In the genomic region with DNA sequence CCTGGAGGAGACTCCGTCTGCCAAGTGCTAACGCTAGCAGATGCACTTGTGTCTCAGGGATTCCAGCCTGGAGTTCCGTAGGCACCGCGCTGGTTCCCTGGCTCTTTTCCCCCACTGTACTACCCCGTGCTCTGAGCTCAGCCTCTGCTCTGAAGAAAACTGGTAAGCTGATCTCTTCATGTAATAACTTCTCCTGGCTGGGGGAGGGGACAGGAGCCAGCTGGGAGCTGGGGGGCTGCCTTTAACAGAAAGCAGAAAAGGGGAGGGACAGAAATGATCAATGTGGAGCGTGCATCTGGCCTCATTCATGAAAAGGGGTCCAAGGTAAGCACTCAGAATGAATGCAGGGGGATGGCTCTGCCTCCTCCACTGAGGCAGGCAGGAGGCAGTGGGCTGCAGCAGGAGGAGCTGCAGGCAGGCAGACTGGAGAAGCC, we compare ENCODE assay signal across 11 mouse cellular contexts.
A peak's percentile ranks its signal among the peaks of the same experiment; 100 is the strongest.
DNase-seq lines count a peak whose midpoint lies in the region; ATAC-seq and TF ChIP-seq lines count a peak whose summit lies in the region.
"Had no signal": no experiment of that assay in that cellular context is flagged by ENCODE, and none has a peak within 500 bp of the region (broad histone marks: within the 10 kb centered on the region; RNA-seq: fewer than 3 reads in every experiment).

No protein-coding gene starts in this region.

- peak; percentile 80 for ATAC-seq in embryonic facial prominence, embryonic 14.5 days (ENCODE audit: low read depth)
- ATAC-seq in limb, embryonic 11.5 days (ENCODE audit: insufficient number of reproducible peaks, low FRiP score, low TSS enrichment, low read depth), result peak; percentile 68

- H3K27ac ChIP-seq in layer of hippocampus, adult 2 months, result peak overlapping the region; percentile 72
- peak overlapping the region; percentile 36; the same call in 1 of the 2 replicates for H3K27ac ChIP-seq in embryonic facial prominence, embryonic 14.5 days (replicated peaks; ENCODE audit: low read depth, low read length)
- peak overlapping the region; percentile 53 for H3K27ac ChIP-seq in limb, embryonic 11.5 days (replicated peaks; ENCODE audit: low read depth, low read length)
- H3K27ac ChIP-seq: left cerebral cortex, adult 2 months; midbrain, embryonic 12.5 days had no signal

- 8% methylated on average over 7 of the region's 7 CpGs for WGBS in embryonic facial prominence, embryonic 14.5 days
- 21% methylated on average over 7 of the region's 7 CpGs for WGBS in limb, embryonic 11.5 days

- peaks cover 25% of the 10 kb centered on the region for H3K4me1 ChIP-seq in embryonic facial prominence, embryonic 14.5 days (ENCODE audit: control insufficient read depth, insufficient read depth, low read length)
- H3K4me1 ChIP-seq in limb, embryonic 11.5 days (ENCODE audit: control insufficient read depth, insufficient read depth, low read length), result peaks cover 26% of the 10 kb centered on the region

- no peaks in the 10 kb centered on the region for H3K9me3 ChIP-seq in embryonic facial prominence, embryonic 14.5 days (ENCODE audit: control insufficient read depth, low read length)
- H3K9me3 ChIP-seq in limb, embryonic 11.5 days (ENCODE audit: control insufficient read depth, low read length), result no peaks in the 10 kb centered on the region
- H3K9me3 ChIP-seq: midbrain, embryonic 12.5 days had no signal

- no peak for TF ChIP-seq CTCF in layer of hippocampus, adult 2 months (conservative IDR thresholded peaks at IDR 0.05)

- peak overlapping the region; percentile 44 for H3K4me2 ChIP-seq in embryonic facial prominence, embryonic 14.5 days (ENCODE audit: low read depth, low read length)
- peak overlapping the region; percentile 44 for H3K4me2 ChIP-seq in limb, embryonic 11.5 days (ENCODE audit: low read depth, severe bottlenecking)
- H3K4me2 ChIP-seq: midbrain, embryonic 12.5 days had no signal

- H3K36me3 ChIP-seq in embryonic facial prominence, embryonic 14.5 days (ENCODE audit: control insufficient read depth, insufficient read depth, low read length), result no peaks in the 10 kb centered on the region
- H3K36me3 ChIP-seq in limb, embryonic 11.5 days (ENCODE audit: control insufficient read depth, insufficient read depth, low read length), result no peaks in the 10 kb centered on the region
- H3K36me3 ChIP-seq: midbrain, embryonic 12.5 days had no signal

- H3K4me3 ChIP-seq in layer of hippocampus, adult 2 months, result peak overlapping the region; percentile 37
- peak overlapping the region; percentile 28 for H3K4me3 ChIP-seq in embryonic facial prominence, embryonic 14.5 days (ENCODE audit: low read depth, low read length)
- H3K4me3 ChIP-seq in limb, embryonic 11.5 days (ENCODE audit: low read depth, low read length), result peak overlapping the region; percentile 27
- H3K4me3 ChIP-seq: left cerebral cortex, adult 2 months; midbrain, embryonic 12.5 days had no signal

- DNase-seq in layer of hippocampus, adult 2 months (ENCODE audit: low spot score in 2 of 2), result peak; percentile 7 to 25
- DNase-seq in layer of hippocampus, adult 11-12 months (ENCODE audit: low spot score), result no peak
- DNase-seq in embryonic facial prominence, embryonic 14.5 days (ENCODE audit: low spot score), result peak; percentile 75
- DNase-seq in limb, embryonic 11.5 days (ENCODE audit: low spot score), result peak; percentile 75
- peak; percentile 28 for DNase-seq in retina, embryonic 14.5 days (ENCODE audit: low spot score)
- no peak for DNase-seq in cerebellum, postnatal 4 days (ENCODE audit: low spot score in 2 of 2)
- DNase-seq in cerebellum, adult 11 months, result no peak
- no peak for DNase-seq in urinary bladder, postnatal 36 days (ENCODE audit: low spot score in 2 of 2)
- DNase-seq: adrenal gland, postnatal 36 days had no signal

- no peaks in the 10 kb centered on the region for H3K27me3 ChIP-seq in embryonic facial prominence, embryonic 14.5 days (replicated peaks; ENCODE audit: control insufficient read depth, insufficient read depth, low read length)
- H3K27me3 ChIP-seq in limb, embryonic 11.5 days (ENCODE audit: control insufficient read depth, insufficient read depth, low read length), result no peaks in the 10 kb centered on the region

- peak overlapping the region; percentile 52 for H3K9ac ChIP-seq in embryonic facial prominence, embryonic 14.5 days (ENCODE audit: low read depth, low read length)
- no peak overlapping the region; the same call in 1 of the 2 replicates for H3K9ac ChIP-seq in limb, embryonic 11.5 days (ENCODE audit: low read length)
- H3K9ac ChIP-seq: midbrain, embryonic 12.5 days had no signal

Comparison
In these comparisons a context has a peak if more than half of its experiments do, and no peak if none do; other contexts are left out.
1. DNase-seq: peak in layer of hippocampus, adult 2 months (2 of 2), embryonic facial prominence, embryonic 14.5 days (single experiment), limb, embryonic 11.5 days (single experiment) and retina, embryonic 14.5 days (single experiment); none in layer of hippocampus, adult 11-12 months (single experiment), cerebellum, postnatal 4 days (0 of 2), cerebellum, adult 11 months (single experiment) and urinary bladder, postnatal 36 days (0 of 2).
2. Peak in every context shown above with its lines, with median percentiles within 50 percentile points of each other: H3K27ac ChIP-seq and H3K4me3 ChIP-seq.